In the genomic region with DNA sequence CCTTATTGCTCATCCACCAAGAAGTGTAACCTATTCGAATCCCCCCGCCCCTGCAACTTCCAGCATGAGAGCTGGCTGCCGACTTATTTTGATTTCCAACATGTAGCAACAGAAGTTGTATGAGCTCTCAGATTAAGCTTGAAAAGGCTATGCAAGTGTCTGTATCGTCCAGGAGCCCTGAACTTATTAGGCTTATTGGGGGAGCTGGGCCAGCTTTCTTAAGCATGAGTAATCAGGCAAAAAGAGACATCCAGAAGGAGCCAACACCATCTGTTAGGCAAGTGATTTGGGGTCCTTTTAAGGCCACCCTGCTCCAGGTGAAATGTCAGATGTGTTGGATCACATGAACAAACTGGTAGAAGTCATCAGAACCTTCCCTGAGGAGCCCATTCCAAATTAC, we compare ENCODE assay signal across 15 mouse cellular contexts.
"Had no signal": no experiment of that assay in that cellular context is flagged by ENCODE, and none has a peak within 500 bp of the region (broad histone marks: within the 10 kb centered on the region; RNA-seq: fewer than 3 reads in every experiment).

No protein-coding gene starts in this region.

- DNase-seq: retina, postnatal 1 day; right cerebral cortex, adult 18-20 months; right cerebral cortex, postnatal 14 days; right cerebral cortex, postnatal 25 days; right cerebral cortex, postnatal 4 days; spleen, adult 18-20 months; thymus, adult 18-20 months; thymus, adult 2 months; thymus, postnatal 14 days; thymus, postnatal 25 days; thymus, postnatal 36 days; thymus, postnatal 4 days had no signal

- H3K4me1 ChIP-seq: neural tube, embryonic 15.5 days; stomach, embryonic 15.5 days had no signal

- H3K36me3 ChIP-seq: neural tube, embryonic 15.5 days; stomach, embryonic 15.5 days had no signal

- H3K4me2 ChIP-seq: neural tube, embryonic 15.5 days; stomach, embryonic 15.5 days had no signal

- H3K9me3 ChIP-seq: neural tube, embryonic 15.5 days; stomach, embryonic 15.5 days had no signal

- H3K4me3 ChIP-seq: neural tube, embryonic 15.5 days; stomach, embryonic 15.5 days had no signal

- H3K9ac ChIP-seq: neural tube, embryonic 15.5 days; stomach, embryonic 15.5 days had no signal

- H3K27me3 ChIP-seq: neural tube, embryonic 15.5 days; stomach, embryonic 15.5 days had no signal

- H3K27ac ChIP-seq: neural tube, embryonic 15.5 days; stomach, embryonic 15.5 days; stomach, postnatal 0 days had no signal
